Mouse (Mus musculus) limb, embryonic 13.5 days (tissue): ENCODE data around the gene Nox3. TPM values are rescaled to one million over a fixed set of nuclear protein-coding genes. Genes with fewer than 3 reads are reported as not detected.

Experiments
- ATAC-seq: fragments of 200-750 bp; cut with Nextera tagmentation; 2 replicates; pipeline ENCODE4 v1.8.0; 2017; ENCODE audit warnings: low read depth, moderate number of reproducible peaks, moderate TSS enrichment; ENCODE audit not compliant: low FRiP score
- H3K27ac ChIP-seq: fragments of 300-500 bp; sonication (generic); 2 replicates; pipeline ENCODE4 v1.5.1; 2015; ENCODE audit warnings: inconsistent platforms, mild to moderate bottlenecking, moderate library complexity
- H3K27me3 ChIP-seq: fragments of 300-500 bp; sonication (generic); 2 replicates; pipeline ENCODE4 v1.6.1; 2015; ENCODE audit warnings: mild to moderate bottlenecking, inconsistent platforms
- H3K36me3 ChIP-seq: fragments of 300-500 bp; sonication (generic); 2 replicates; pipeline ENCODE4 v1.6.1; 2015; ENCODE audit warnings: inconsistent platforms, mild to moderate bottlenecking, moderate library complexity
- H3K4me1 ChIP-seq: fragments of 300-500 bp; sonication (generic); 2 replicates; pipeline ENCODE4 v1.6.1; 2015; ENCODE audit warnings: inconsistent platforms
- H3K4me2 ChIP-seq: fragments of 300-500 bp; sonication (generic); replicated peaks from 2 replicates; pipeline ENCODE4 v1.6.1; 2015; ENCODE audit warnings: inconsistent platforms, mild to moderate bottlenecking, moderate library complexity
- H3K4me3 ChIP-seq: fragments of 300-500 bp; sonication (generic); 2 replicates; pipeline ENCODE4 v1.5.1; 2015; ENCODE audit warnings: moderate library complexity, mild to moderate bottlenecking, inconsistent platforms
- H3K9ac ChIP-seq: fragments of 300-500 bp; sonication (generic); 2 replicates; pipeline ENCODE4 v1.6.1; 2015; ENCODE audit warnings: mild to moderate bottlenecking, inconsistent platforms
- H3K9me3 ChIP-seq: fragments of 300-500 bp; sonication (generic); 2 replicates; pipeline ENCODE4 v1.6.1; 2016; ENCODE audit warnings: inconsistent platforms
- WGBS: fragments of 180-500 bp; shearing (Covaris S2); methylation state at CpG from one replicate; pipeline ENCODE4 v1.1.7; 2015; 5-methylcytosine and 5-hydroxymethylcytosine counted together
- polyA plus RNA-seq: library from polyadenylated mRNA; unstranded; fragments of >200 nt; fragmentation: Nextera tagmentation; extraction: Ambion mirVana; gene quantifications from 2 replicates; pipeline ENCODE4 v1.2.1, GENCODE M21; 2015

Gene Nox3
- polyA plus RNA-seq, 1 experiment from 2014 or later: not detected

DNA sequence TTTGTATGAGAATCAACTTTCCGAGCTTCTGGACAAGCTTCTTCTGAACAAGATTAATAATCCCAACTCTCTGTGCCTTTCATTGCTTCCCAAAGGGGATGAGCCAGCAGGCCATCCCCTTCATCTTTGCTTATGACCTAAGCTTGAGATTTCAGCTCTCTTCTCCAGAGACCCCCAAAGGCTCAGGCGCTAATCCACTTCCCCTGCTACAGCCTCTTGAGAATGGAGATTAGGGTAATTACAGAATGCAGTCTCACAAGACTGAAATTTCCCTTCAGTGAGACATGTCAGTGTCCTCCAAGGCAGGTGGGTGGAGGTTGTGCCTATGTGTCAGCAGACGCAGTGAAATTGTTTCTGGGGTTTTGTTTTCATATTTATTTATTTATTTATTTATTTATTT, 45.7 kb downstream of the Nox3 start:
- no peak overlapping the region for H3K4me3 ChIP-seq
- H3K27me3 ChIP-seq: no peaks in the 10 kb centered on the region
- H3K4me2 ChIP-seq: no peak overlapping the region
- H3K9ac ChIP-seq: no peak overlapping the region
- H3K27ac ChIP-seq: no peak overlapping the region
- H3K36me3 ChIP-seq: no peaks in the 10 kb centered on the region
- no peaks in the 10 kb centered on the region for H3K4me1 ChIP-seq
- WGBS: 55% methylated on average over 3 of the region's 3 CpGs
- no peaks in the 10 kb centered on the region for H3K9me3 ChIP-seq
- ATAC-seq: no peak

DNA sequence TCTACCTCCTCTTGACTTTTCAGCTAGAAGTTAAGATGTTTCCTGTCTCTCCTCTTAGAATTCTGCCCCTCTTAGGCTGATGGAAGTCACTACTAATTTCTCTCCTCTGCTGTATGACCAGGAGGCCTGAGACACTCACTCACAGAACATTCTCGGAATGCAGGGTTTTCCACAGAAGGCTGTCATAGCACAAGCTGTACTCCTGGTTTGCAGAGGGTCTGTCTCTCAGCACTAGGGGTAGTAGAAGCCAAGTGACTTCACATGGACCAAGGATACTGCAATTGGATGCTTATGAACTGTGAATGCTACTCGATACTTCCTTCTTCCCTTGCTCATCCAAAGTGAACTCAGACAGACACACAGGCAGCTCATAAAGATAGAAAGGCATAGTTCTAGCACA, 52.5 kb downstream of the Nox3 start:
- ATAC-seq: no peak
- no peaks in the 10 kb centered on the region for H3K27me3 ChIP-seq
- H3K36me3 ChIP-seq: no peaks in the 10 kb centered on the region
- H3K9ac ChIP-seq: no peak overlapping the region
- H3K4me2 ChIP-seq: no peak overlapping the region
- no peak overlapping the region for H3K27ac ChIP-seq
- no peak overlapping the region for H3K4me3 ChIP-seq
- WGBS: 92% methylated on average over 2 of the region's 2 CpGs
- H3K9me3 ChIP-seq: no peaks in the 10 kb centered on the region
- H3K4me1 ChIP-seq: peaks cover under 1% of the 10 kb centered on the region; the same call in 1 of the 2 replicates

DNA sequence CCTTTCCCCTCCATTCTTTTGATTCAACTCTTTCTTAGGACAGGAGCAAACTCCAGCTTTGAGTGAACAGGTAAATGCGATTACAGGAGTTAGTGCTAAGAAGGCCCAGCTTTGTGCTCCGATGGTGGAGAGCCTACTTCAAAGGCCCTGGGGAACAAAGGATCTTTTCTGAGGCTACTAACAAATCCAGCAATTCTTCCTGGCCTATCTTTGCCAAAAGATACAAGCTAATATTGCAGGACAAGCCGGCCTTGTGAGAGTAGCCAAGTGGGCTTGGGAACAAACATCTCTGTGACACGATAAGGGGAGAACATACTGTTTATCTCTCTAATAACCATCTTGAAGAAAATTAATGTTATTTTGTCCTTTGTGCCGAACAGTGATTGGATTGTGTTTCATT, 54.6 kb downstream of the Nox3 start:
- 62% methylated on average over 5 of the region's 5 CpGs for WGBS
- Histone ChIP-seq H3K27me3 (no peaks in the 10 kb centered on the region), H3K9me3 (no peaks in the 10 kb centered on the region)

DNA sequence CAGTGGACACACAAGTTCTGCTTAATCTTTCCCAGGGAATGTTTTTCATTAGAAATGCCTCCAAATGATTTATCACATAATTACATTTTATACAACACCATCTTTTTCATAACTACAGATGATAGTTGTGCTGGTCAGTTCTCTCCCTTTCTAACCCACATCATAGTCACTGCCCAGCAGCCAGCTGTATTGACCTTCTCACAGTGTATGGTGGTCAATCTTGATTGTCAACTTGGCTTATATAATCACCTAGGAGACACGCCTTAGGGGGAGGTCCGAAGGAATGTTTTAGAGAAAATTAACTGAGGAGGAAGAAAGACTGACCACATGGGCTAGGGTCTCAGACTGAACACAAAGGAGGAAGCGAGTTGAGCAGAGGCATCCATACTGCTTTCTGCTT, 57.3 kb downstream of the Nox3 start:
- no peak for ATAC-seq
- no peaks in the 10 kb centered on the region for H3K27me3 ChIP-seq
- no peaks in the 10 kb centered on the region for H3K9me3 ChIP-seq
- H3K27ac ChIP-seq: no peak overlapping the region
- 42% methylated on average over 3 of the region's 3 CpGs for WGBS
- no peaks in the 10 kb centered on the region for H3K36me3 ChIP-seq
- H3K9ac ChIP-seq: no peak overlapping the region
- H3K4me1 ChIP-seq: peaks cover 13% of the 10 kb centered on the region; the same call in 1 of the 2 replicates
- no peak overlapping the region for H3K4me2 ChIP-seq
- H3K4me3 ChIP-seq: no peak overlapping the region

More for the DNA sequence above, 54.6 kb downstream of the Nox3 start:
- Histone ChIP-seq H3K4me2 (no peak overlapping the region), H3K36me3 (no peaks in the 10 kb centered on the region), H3K27ac (no peak overlapping the region), H3K4me1 (peaks cover 13% of the 10 kb centered on the region; the same call in 1 of the 2 replicates), H3K9ac (no peak overlapping the region), H3K4me3 (no peak overlapping the region)
- no peak for ATAC-seq

DNA sequence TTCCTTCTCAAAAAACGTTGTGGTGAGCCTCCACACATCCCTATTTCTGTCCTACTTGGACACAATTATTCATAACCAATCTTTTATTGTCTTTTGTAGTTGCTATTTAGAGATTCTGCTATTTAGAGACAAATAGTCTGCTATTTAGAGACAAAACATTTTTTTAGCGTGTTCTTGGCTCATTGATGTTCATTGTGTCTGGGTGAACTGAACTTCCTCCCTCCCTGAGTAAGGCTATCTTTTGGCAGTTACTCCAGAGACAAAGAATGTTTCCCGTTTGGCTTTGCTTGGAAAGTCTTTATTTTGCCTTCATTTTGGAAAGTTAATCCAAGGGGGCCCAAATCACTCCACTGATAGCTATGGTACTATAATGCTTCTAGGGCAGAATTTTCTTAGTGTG, 63.6 kb downstream of the Nox3 start:
- Histone ChIP-seq H3K27ac (no peak overlapping the region), H3K4me3 (no peak overlapping the region), H3K36me3 (no peaks in the 10 kb centered on the region), H3K27me3 (no peaks in the 10 kb centered on the region), H3K4me1 (peaks cover 3% of the 10 kb centered on the region; the same call in 1 of the 2 replicates), H3K9ac (no peak overlapping the region), H3K4me2 (no peak overlapping the region), H3K9me3 (no peaks in the 10 kb centered on the region)
- no peak for ATAC-seq
- WGBS: 69% methylated on average over 3 of the region's 3 CpGs

DNA sequence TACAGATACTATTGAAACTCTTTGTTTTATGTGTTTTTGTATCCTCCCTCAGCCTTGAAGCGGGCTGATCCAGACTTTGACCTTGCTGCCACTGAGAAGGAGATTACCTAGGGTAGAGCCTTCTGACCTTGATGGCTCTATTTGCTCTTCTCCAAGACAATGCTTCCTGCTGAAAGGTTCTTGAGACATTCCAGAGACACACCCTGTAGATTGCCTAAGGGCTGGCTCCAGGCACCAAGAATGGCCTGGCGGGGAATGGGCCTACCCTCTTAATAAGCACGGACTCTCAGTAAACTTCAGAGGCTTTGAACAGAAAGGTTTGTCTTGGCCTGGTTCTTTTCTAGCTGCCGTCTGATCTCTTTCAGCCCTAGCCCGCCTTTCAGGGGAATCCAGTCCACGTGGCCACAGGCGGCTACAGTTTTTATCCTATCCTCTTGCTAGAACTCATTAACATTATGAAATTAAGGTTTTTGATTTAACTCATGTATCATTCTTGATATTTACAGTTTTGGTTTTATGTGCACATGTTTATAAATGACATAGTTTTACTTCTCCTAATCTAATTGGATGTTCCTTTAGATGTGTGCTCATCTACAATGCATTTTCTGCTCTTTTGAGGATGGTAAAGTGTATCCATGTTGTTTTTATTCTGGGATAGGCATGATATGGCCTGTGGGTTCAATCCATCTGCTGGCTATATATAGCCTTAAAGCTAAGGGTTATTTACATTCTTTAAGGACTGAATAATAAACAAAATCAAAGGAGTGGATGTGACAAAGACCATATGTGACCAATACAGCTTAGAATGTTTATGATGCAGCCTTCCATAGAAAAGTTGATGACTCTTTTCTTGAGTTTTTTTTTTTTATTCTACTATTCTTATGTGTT, 79.5 kb downstream of the Nox3 start:
- H3K9me3 ChIP-seq: no peaks in the 10 kb centered on the region
- 53% methylated on average over 7 of the region's 7 CpGs for WGBS
- H3K27me3 ChIP-seq: 0 out of 2 replicates have a peak, but pooled peaks cover 4% of the 10 kb centered on the region
- no peak overlapping the region for H3K4me3 ChIP-seq
- no peak overlapping the region for H3K9ac ChIP-seq
- H3K4me1 ChIP-seq: no peaks in the 10 kb centered on the region
- no peaks in the 10 kb centered on the region for H3K36me3 ChIP-seq
- no peak for ATAC-seq
- H3K4me2 ChIP-seq: no peak overlapping the region
- no peak overlapping the region for H3K27ac ChIP-seq

DNA sequence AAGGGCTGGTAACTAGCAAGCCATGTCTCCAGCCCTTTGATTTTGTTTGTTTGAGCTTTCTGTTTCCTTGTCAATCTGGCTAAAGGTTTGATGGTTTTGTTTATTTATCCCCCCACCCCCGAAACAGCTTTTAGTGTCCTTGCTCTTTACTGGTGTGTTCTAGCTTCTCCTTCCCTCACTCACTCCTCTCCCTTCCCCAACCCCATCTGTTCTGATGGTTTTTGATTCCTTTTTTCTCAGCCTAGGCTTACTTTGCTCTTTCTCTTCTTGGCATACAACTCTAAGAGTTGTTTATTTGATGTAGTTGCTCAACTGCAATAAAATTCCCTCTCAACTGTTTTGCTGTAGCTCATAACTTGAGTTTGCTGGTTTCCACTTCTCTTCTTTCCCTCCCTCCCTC, 80.5 kb downstream of the Nox3 start:
- H3K27ac ChIP-seq: no peak overlapping the region
- no peak for ATAC-seq
- 0 out of 2 replicates have a peak, but pooled peaks cover 4% of the 10 kb centered on the region for H3K27me3 ChIP-seq
- H3K4me2 ChIP-seq: no peak overlapping the region
- WGBS: 46% methylated on average over 1 of the region's 1 CpGs
- peaks cover 4% of the 10 kb centered on the region; the same call in 1 of the 2 replicates for H3K4me1 ChIP-seq
- no peak overlapping the region for H3K9ac ChIP-seq
- H3K9me3 ChIP-seq: no peaks in the 10 kb centered on the region
- H3K4me3 ChIP-seq: no peak overlapping the region
- H3K36me3 ChIP-seq: no peaks in the 10 kb centered on the region

DNA sequence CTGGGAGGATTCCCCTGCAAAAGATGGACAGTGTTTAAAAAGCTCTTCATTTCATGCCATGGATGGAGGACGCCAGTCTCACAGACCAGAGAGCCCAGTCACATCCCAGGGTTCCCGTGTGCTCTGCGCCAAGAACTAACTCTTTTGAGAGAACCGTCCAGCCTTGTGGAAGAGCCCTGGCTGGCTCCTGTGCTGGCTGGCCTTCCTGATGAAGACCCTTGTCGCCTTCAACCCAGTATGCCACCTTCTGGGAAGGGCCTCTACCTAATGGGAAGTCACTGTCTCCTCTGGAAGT, 84.3 kb downstream of the Nox3 start:
- Histone ChIP-seq H3K4me2 (no peak overlapping the region), H3K4me1 (peaks cover 4% of the 10 kb centered on the region; the same call in 1 of the 2 replicates), H3K9me3 (no peaks in the 10 kb centered on the region), H3K4me3 (no peak overlapping the region), H3K9ac (no peak overlapping the region), H3K36me3 (no peaks in the 10 kb centered on the region), H3K27ac (no peak overlapping the region), H3K27me3 (0 out of 2 replicates have a peak, but pooled peaks cover 4% of the 10 kb centered on the region)
- ATAC-seq: no peak
- 84% methylated on average over 5 of the region's 5 CpGs for WGBS

DNA sequence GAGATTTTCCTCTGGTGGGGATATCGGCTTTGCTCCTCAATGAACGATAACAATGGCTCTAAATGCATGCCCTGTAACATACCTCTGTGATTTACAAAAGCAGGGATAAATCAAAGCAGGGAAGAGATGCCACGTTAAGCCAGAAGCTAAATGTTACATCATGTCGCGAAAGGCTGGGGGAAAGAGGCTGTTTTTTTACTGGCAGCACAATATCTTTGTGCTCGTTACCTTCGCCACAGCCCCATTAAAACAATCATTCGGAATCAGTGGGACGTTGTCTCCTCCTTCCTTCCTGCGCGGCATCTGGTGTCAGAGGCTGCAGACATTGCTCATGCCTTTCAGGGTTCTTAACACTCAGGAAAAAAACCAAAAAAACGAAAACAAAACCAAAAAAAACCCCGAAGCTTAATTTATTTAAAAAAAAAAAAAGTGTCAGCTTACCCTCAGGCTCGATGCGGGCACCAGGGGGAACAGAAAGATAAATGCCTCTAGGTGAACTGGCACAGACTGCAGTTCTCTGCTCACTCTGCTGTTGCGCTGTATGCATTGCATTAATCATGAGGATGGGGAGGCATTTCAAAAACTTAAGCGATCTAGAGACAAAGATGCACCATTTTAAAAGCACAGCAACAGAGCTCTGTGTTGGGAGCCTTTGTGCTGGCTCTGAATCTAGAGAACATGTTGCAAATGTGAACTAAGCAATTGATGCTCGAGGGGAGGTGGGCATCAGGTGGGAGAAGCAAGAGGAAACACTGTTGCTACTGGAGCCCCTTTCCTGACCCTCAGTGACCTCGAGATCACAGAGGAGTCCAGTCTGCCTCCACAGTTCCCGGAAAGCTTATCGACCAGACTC, 84.9 kb downstream of the Nox3 start:
- 0 out of 2 replicates have a peak, but pooled peaks cover 4% of the 10 kb centered on the region for H3K27me3 ChIP-seq
- no peaks in the 10 kb centered on the region for H3K36me3 ChIP-seq
- ATAC-seq: no peak
- H3K4me2 ChIP-seq: peak overlapping the region; percentile 60
- H3K9ac ChIP-seq: peak overlapping the region; percentile 50
- H3K4me3 ChIP-seq: peak overlapping the region; percentile 31
- 21% methylated on average over 21 of the region's 21 CpGs for WGBS
- H3K27ac ChIP-seq: no peak overlapping the region
- no peaks in the 10 kb centered on the region for H3K9me3 ChIP-seq
- peaks cover 4% of the 10 kb centered on the region; the same call in 1 of the 2 replicates for H3K4me1 ChIP-seq

DNA sequence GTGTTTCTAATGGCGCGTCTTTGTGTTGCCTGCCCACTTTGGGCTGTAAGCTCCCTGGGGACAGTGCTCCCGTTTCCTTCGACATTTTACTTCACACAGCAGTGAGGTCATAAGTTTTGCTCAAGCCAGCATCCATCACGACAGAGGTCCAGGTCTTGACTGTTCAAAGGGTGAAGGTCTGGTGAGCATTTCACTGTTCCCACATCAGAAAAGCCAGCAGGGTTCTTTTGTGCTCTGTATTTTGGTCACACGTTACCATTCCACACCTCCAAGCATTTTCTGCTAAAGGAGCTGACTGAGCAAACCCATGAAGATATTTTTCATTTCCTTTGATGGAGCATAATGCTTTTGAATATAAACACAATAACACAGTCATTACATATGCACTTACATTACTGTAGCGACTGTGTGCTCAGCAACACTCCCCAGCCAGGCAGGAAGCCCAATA, 85.7 kb downstream of the Nox3 start:
- H3K27ac ChIP-seq: no peak overlapping the region
- ATAC-seq: no peak
- H3K4me2 ChIP-seq: no peak overlapping the region
- 0 out of 2 replicates have a peak, but pooled peaks cover 4% of the 10 kb centered on the region for H3K27me3 ChIP-seq
- H3K9ac ChIP-seq: no peak overlapping the region
- H3K36me3 ChIP-seq: no peaks in the 10 kb centered on the region
- H3K4me3 ChIP-seq: no peak overlapping the region
- no peaks in the 10 kb centered on the region for H3K9me3 ChIP-seq
- 57% methylated on average over 7 of the region's 7 CpGs for WGBS
- H3K4me1 ChIP-seq: peaks cover 4% of the 10 kb centered on the region; the same call in 1 of the 2 replicates

DNA sequence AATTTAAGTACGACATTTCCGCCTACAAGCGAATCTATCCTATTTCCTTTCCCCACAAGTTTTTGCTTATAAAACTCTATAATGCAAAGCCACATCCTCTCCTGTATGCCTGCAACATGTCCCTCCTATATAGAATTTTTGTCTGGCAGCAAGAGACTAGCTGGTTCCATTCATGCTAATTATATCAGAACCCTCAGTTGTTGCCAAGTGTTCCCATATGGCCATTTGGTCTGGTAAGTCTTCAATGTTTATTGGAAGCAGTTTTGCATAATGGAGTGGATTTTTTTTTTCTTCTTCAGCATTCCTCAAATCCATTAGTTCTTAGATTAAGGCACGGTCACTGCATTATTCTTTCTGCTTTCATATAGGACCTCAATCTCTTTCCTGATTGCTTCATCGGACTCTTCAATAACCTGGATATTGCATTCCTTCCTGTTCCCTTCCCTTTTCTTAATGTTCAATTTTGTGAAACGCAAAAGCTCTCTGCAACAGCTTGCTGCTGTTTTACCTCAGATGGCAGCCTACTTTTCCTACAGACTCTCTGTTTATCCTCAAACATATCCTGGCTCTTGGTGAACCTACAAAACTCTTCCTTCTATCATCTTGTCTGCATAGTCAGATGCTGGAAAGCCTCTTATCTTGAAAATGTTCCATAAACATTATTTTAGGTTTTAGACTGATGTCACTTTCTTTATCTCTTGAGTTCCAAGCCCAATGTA, 92.9 kb downstream of the Nox3 start:
- Histone ChIP-seq H3K9me3 (no peaks in the 10 kb centered on the region), H3K27ac (no peak overlapping the region), H3K9ac (no peak overlapping the region), H3K4me2 (no peak overlapping the region), H3K4me3 (no peak overlapping the region), H3K27me3 (no peaks in the 10 kb centered on the region), H3K4me1 (no peaks in the 10 kb centered on the region), H3K36me3 (no peaks in the 10 kb centered on the region)
- WGBS: 71% methylated on average over 6 of the region's 6 CpGs
- ATAC-seq: no peak
